Comparison of ENCODE assay signal across 8 mouse cellular contexts in genomic region chr7:102063891-102064290, GRCm38 (mm10). TPM values are rescaled to one million over a fixed set of nuclear protein-coding genes. Genes with fewer than 3 reads are reported as not detected.
A peak's percentile ranks its signal among the peaks of the same experiment; 100 is the strongest.
DNase-seq lines count a peak whose midpoint lies in the region; ATAC-seq and TF ChIP-seq lines count a peak whose summit lies in the region.
"Had no signal": no experiment of that assay in that cellular context is flagged by ENCODE, and none has a peak within 500 bp of the region (broad histone marks: within the 10 kb centered on the region; RNA-seq: fewer than 3 reads in every experiment).

No protein-coding gene starts in this region.

- H3K9ac ChIP-seq in forebrain, embryonic 13.5 days = peak overlapping the region; percentile 84
- no peak overlapping the region for H3K9ac ChIP-seq in limb, embryonic 14.5 days (ENCODE audit: low read depth, low read length, severe bottlenecking)
- H3K9ac ChIP-seq in stomach, embryonic 16.5 days (ENCODE audit: low read length) = no peak overlapping the region

- H3K4me2 ChIP-seq in forebrain, embryonic 13.5 days = peak overlapping the region; percentile 83
- H3K4me2 ChIP-seq in limb, embryonic 14.5 days (replicated peaks; ENCODE audit: low read depth, low read length, severe bottlenecking) = peak overlapping the region; percentile 74
- H3K4me2 ChIP-seq in stomach, embryonic 16.5 days (ENCODE audit: low read depth, low read length) = peak overlapping the region; percentile 63

- peaks cover 33% of the 10 kb centered on the region for H3K4me1 ChIP-seq in megakaryocyte, embryonic 14.5 days
- H3K4me1 ChIP-seq in forebrain, embryonic 13.5 days = peaks cover 38% of the 10 kb centered on the region
- H3K4me1 ChIP-seq in limb, embryonic 14.5 days (ENCODE audit: control insufficient read depth, insufficient read depth, low read length) = peaks cover 14% of the 10 kb centered on the region
- H3K4me1 ChIP-seq in stomach, embryonic 16.5 days (ENCODE audit: control insufficient read depth, insufficient read depth, low read length) = peaks cover 14% of the 10 kb centered on the region

- H3K27ac ChIP-seq in forebrain, embryonic 13.5 days = no peak overlapping the region
- no peak overlapping the region for H3K27ac ChIP-seq in limb, embryonic 14.5 days (replicated peaks; ENCODE audit: low read depth, low read length)
- no peak overlapping the region for H3K27ac ChIP-seq in stomach, embryonic 16.5 days (ENCODE audit: low read length)

- no peak for DNase-seq in limb, embryonic 14.5 days (ENCODE audit: low spot score)
- DNase-seq in cerebellum, postnatal 4 days (ENCODE audit: low spot score in 2 of 2) = no peak
- DNase-seq in thymus, postnatal 0 days (ENCODE audit: low spot score) = no peak
- DNase-seq: kidney, postnatal 36 days had no signal

- WGBS in forebrain, embryonic 13.5 days = 90% methylated on average over 9 of the region's 9 CpGs
- WGBS in limb, embryonic 14.5 days = 85% methylated on average over 9 of the region's 9 CpGs
- WGBS in stomach, embryonic 16.5 days = 73% methylated on average over 9 of the region's 9 CpGs

- peaks cover 15% of the 10 kb centered on the region for H3K36me3 ChIP-seq in megakaryocyte, embryonic 14.5 days (replicated peaks; ENCODE audit: low read length)
- peaks cover 21% of the 10 kb centered on the region for H3K36me3 ChIP-seq in forebrain, embryonic 13.5 days (ENCODE audit: poor library complexity, severe bottlenecking)
- 0 out of 2 replicates have a peak, but pooled peaks cover 6% of the 10 kb centered on the region for H3K36me3 ChIP-seq in limb, embryonic 14.5 days (ENCODE audit: control insufficient read depth, insufficient read depth, low read length)
- H3K36me3 ChIP-seq in stomach, embryonic 16.5 days (ENCODE audit: control insufficient read depth, insufficient read depth, low read length) = no peaks in the 10 kb centered on the region

- H3K4me3 ChIP-seq in megakaryocyte, embryonic 14.5 days (replicated peaks) = peak overlapping the region; percentile 95
- H3K4me3 ChIP-seq in forebrain, embryonic 13.5 days = peak overlapping the region; percentile 73
- H3K4me3 ChIP-seq in limb, embryonic 14.5 days (replicated peaks; ENCODE audit: low read length) = peak overlapping the region; percentile 75
- H3K4me3 ChIP-seq in stomach, embryonic 16.5 days (replicated peaks; ENCODE audit: low read length) = peak overlapping the region; percentile 70

- no peaks in the 10 kb centered on the region for H3K9me3 ChIP-seq in megakaryocyte, embryonic 14.5 days
- H3K9me3 ChIP-seq in forebrain, embryonic 13.5 days (replicated peaks) = no peaks in the 10 kb centered on the region
- no peaks in the 10 kb centered on the region for H3K9me3 ChIP-seq in limb, embryonic 14.5 days (ENCODE audit: control insufficient read depth, low read length)
- no peaks in the 10 kb centered on the region for H3K9me3 ChIP-seq in stomach, embryonic 16.5 days (replicated peaks; ENCODE audit: control insufficient read depth, low read length)

- no peak for TF ChIP-seq POLR2A in limb, embryonic 14.5 days (IDR thresholded peaks at IDR 0.05; ENCODE audit: borderline replicate concordance, extremely low read depth, insufficient read depth, insufficient read length)

- no peaks in the 10 kb centered on the region for H3K27me3 ChIP-seq in megakaryocyte, embryonic 14.5 days (replicated peaks)
- H3K27me3 ChIP-seq in forebrain, embryonic 13.5 days = no peaks in the 10 kb centered on the region
- H3K27me3 ChIP-seq in limb, embryonic 14.5 days (ENCODE audit: control insufficient read depth, insufficient read depth, low read length) = no peaks in the 10 kb centered on the region
- no peaks in the 10 kb centered on the region for H3K27me3 ChIP-seq in stomach, embryonic 16.5 days (ENCODE audit: control insufficient read depth, insufficient read depth, low read length)

- ATAC-seq in megakaryocyte, adult 5-6 weeks (ENCODE audit: poor library complexity, severe bottlenecking) = no peak
- ATAC-seq in forebrain, embryonic 13.5 days = no peak
- ATAC-seq in limb, embryonic 14.5 days (ENCODE audit: low FRiP score, low read depth) = no peak
- no peak for ATAC-seq in stomach, embryonic 16.5 days (ENCODE audit: insufficient read depth, low FRiP score)

RNA-seq across cellular contexts. Expression of gene Rnf121, which starts 1.4 kb away (rescaled TPM):
- polyA plus RNA-seq in megakaryocyte, embryonic 14.5 days (2012; ENCODE audit: insufficient read depth, low replicate concordance) = 2.8 TPM in 1 of 2 replicates, not detected in the other
- 13.3 and 14.9 TPM in 2 replicates for total RNA-seq in megakaryocyte, adult 5-6 weeks (2015)
- total RNA-seq in megakaryocyte, adult 5-6 weeks (2017) = 10.5 and 11.0 TPM in 2 replicates
- polyA plus RNA-seq in forebrain, embryonic 13.5 days (2015; fragmentation: Nextera tagmentation; extraction: Ambion mirVana) = 30.7 TPM in 2 replicates
- 62.3 and 83.0 TPM in 2 replicates for polyA plus RNA-seq in limb, embryonic 14.5 days (2012; rRNA removed)
- polyA plus RNA-seq in limb, embryonic 14.5 days (2014; fragmentation: Nextera tagmentation; extraction: Ambion mirVana) = 32.6 and 34.1 TPM in 2 replicates
- 27.0 and 31.7 TPM in 2 replicates for polyA plus RNA-seq in stomach, embryonic 16.5 days (2015; fragmentation: Nextera tagmentation; extraction: Ambion mirVana)
- 18.6 and 19.2 TPM in 2 replicates for polyA plus RNA-seq in thymus, postnatal 0 days (2015; fragmentation: Nextera tagmentation; extraction: Ambion mirVana)

RNA-seq across cellular contexts. Expression of gene Xndc1, which starts 1.4 kb away (rescaled TPM):
- 4.0 and 5.4 TPM in 2 replicates for polyA plus RNA-seq in megakaryocyte, embryonic 14.5 days (2012; ENCODE audit: insufficient read depth, low replicate concordance)
- 7.1 and 9.5 TPM in 2 replicates for total RNA-seq in megakaryocyte, adult 5-6 weeks (2015)
- total RNA-seq in megakaryocyte, adult 5-6 weeks (2017) = 13.0 and 15.4 TPM in 2 replicates
- 46.3 and 47.3 TPM in 2 replicates for polyA plus RNA-seq in forebrain, embryonic 13.5 days (2015; fragmentation: Nextera tagmentation; extraction: Ambion mirVana)
- 65.1 and 77.5 TPM in 2 replicates for polyA plus RNA-seq in limb, embryonic 14.5 days (2012; rRNA removed)
- polyA plus RNA-seq in limb, embryonic 14.5 days (2014; fragmentation: Nextera tagmentation; extraction: Ambion mirVana) = 21.4 and 22.9 TPM in 2 replicates
- 28.2 and 28.9 TPM in 2 replicates for polyA plus RNA-seq in stomach, embryonic 16.5 days (2015; fragmentation: Nextera tagmentation; extraction: Ambion mirVana)
- 21.1 and 25.4 TPM in 2 replicates for polyA plus RNA-seq in thymus, postnatal 0 days (2015; fragmentation: Nextera tagmentation; extraction: Ambion mirVana)

RNA-seq across cellular contexts. Expression of gene Xntrpc, which starts 1.6 kb away (rescaled TPM):
- 0.51 and 0.64 TPM in 2 replicates for polyA plus RNA-seq in megakaryocyte, embryonic 14.5 days (2012; ENCODE audit: insufficient read depth, low replicate concordance)
- 0.39 and 0.40 TPM in 2 replicates for total RNA-seq in megakaryocyte, adult 5-6 weeks (2015)
- not detected in 2 replicates for total RNA-seq in megakaryocyte, adult 5-6 weeks (2017)
- polyA plus RNA-seq in forebrain, embryonic 13.5 days (2015; fragmentation: Nextera tagmentation; extraction: Ambion mirVana) = 1.8 and 2.1 TPM in 2 replicates
- polyA plus RNA-seq in limb, embryonic 14.5 days (2012; rRNA removed) = 9.0 and 9.5 TPM in 2 replicates
- polyA plus RNA-seq in limb, embryonic 14.5 days (2014; fragmentation: Nextera tagmentation; extraction: Ambion mirVana) = 1.2 and 1.8 TPM in 2 replicates
- 0.84 and 1.1 TPM in 2 replicates for polyA plus RNA-seq in stomach, embryonic 16.5 days (2015; fragmentation: Nextera tagmentation; extraction: Ambion mirVana)
- polyA plus RNA-seq in thymus, postnatal 0 days (2015; fragmentation: Nextera tagmentation; extraction: Ambion mirVana) = 0.74 and 0.96 TPM in 2 replicates

RNA-seq across cellular contexts. Expression of gene Trpc2, which starts 19.0 kb away (rescaled TPM):
- not detected in 2 replicates for polyA plus RNA-seq in megakaryocyte, embryonic 14.5 days (2012; ENCODE audit: insufficient read depth, low replicate concordance)
- 0.41 TPM in 1 of 2 replicates, not detected in the other for total RNA-seq in megakaryocyte, adult 5-6 weeks (2015)
- 0.20 and 0.37 TPM in 2 replicates for total RNA-seq in megakaryocyte, adult 5-6 weeks (2017)
- polyA plus RNA-seq in forebrain, embryonic 13.5 days (2015; fragmentation: Nextera tagmentation; extraction: Ambion mirVana) = not detected in 2 replicates
- 5.5 and 10.8 TPM in 2 replicates for polyA plus RNA-seq in limb, embryonic 14.5 days (2012; rRNA removed)
- not detected in 2 replicates for polyA plus RNA-seq in limb, embryonic 14.5 days (2014; fragmentation: Nextera tagmentation; extraction: Ambion mirVana)
- polyA plus RNA-seq in stomach, embryonic 16.5 days (2015; fragmentation: Nextera tagmentation; extraction: Ambion mirVana) = not detected in 2 replicates
- polyA plus RNA-seq in thymus, postnatal 0 days (2015; fragmentation: Nextera tagmentation; extraction: Ambion mirVana) = not detected in 2 replicates

RNA-seq across cellular contexts. Expression of gene Art1, which starts 37.7 kb away (rescaled TPM):
- polyA plus RNA-seq in megakaryocyte, embryonic 14.5 days (2012; ENCODE audit: insufficient read depth, low replicate concordance) = not detected in 2 replicates
- total RNA-seq in megakaryocyte, adult 5-6 weeks (2015) = not detected in 2 replicates
- total RNA-seq in megakaryocyte, adult 5-6 weeks (2017) = not detected in 2 replicates
- polyA plus RNA-seq in forebrain, embryonic 13.5 days (2015; fragmentation: Nextera tagmentation; extraction: Ambion mirVana) = 0.23 and 0.53 TPM in 2 replicates
- 18.2 and 20.4 TPM in 2 replicates for polyA plus RNA-seq in limb, embryonic 14.5 days (2012; rRNA removed)
- polyA plus RNA-seq in limb, embryonic 14.5 days (2014; fragmentation: Nextera tagmentation; extraction: Ambion mirVana) = 15.9 and 21.7 TPM in 2 replicates
- polyA plus RNA-seq in stomach, embryonic 16.5 days (2015; fragmentation: Nextera tagmentation; extraction: Ambion mirVana) = 0.36 and 7.1 TPM in 2 replicates
- 23.4 and 24.1 TPM in 2 replicates for polyA plus RNA-seq in thymus, postnatal 0 days (2015; fragmentation: Nextera tagmentation; extraction: Ambion mirVana)
